8 mouse cellular contexts compared by ENCODE assay signal in genomic region chr5:33434141-33434780, GRCm38 (mm10). TPM values are rescaled to one million over a fixed set of nuclear protein-coding genes. Genes with fewer than 3 reads are reported as not detected.
DNase-seq lines count a peak whose midpoint lies in the region; ATAC-seq lines count a peak whose summit lies in the region.
"Had no signal": no experiment of that assay in that cellular context is flagged by ENCODE, and none has a peak within 500 bp of the region (broad histone marks: within the 10 kb centered on the region; RNA-seq: fewer than 3 reads in every experiment).

No protein-coding gene starts in this region.

- peaks cover 98% of the 10 kb centered on the region for H3K27me3 ChIP-seq in liver, embryonic 11.5 days (replicated peaks; ENCODE audit: control insufficient read depth, insufficient read depth, low read length)
- peaks cover 99% of the 10 kb centered on the region for H3K27me3 ChIP-seq in forebrain, embryonic 11.5 days (ENCODE audit: control insufficient read depth, insufficient read depth, low read length)
- H3K27me3 ChIP-seq in limb, embryonic 11.5 days (ENCODE audit: control insufficient read depth, insufficient read depth, low read length), result peaks cover 90% of the 10 kb centered on the region

- peaks cover 10% of the 10 kb centered on the region; the same call in 1 of the 2 replicates for H3K4me1 ChIP-seq in liver, embryonic 11.5 days (replicated peaks; ENCODE audit: control insufficient read depth, insufficient read depth, low read length)
- H3K4me1 ChIP-seq in forebrain, embryonic 11.5 days (replicated peaks; ENCODE audit: control insufficient read depth, insufficient read depth, low read length), result peaks cover 22% of the 10 kb centered on the region; the same call in 1 of the 2 replicates
- peaks cover 19% of the 10 kb centered on the region for H3K4me1 ChIP-seq in limb, embryonic 11.5 days (ENCODE audit: control insufficient read depth, insufficient read depth, low read length)

- 2% methylated on average over 58 of the region's 60 CpGs for WGBS in liver, embryonic 11.5 days
- WGBS in forebrain, embryonic 11.5 days, result 1% methylated on average over 54 of the region's 60 CpGs
- WGBS in limb, embryonic 11.5 days, result under 1% methylated on average over 59 of the region's 60 CpGs

- no peak for DNase-seq in liver, embryonic 11.5 days (ENCODE audit: low spot score)
- DNase-seq in liver, result no peak
- peak; percentile 57 for DNase-seq in forebrain, embryonic 11.5 days (ENCODE audit: low spot score)
- peak; percentile 51 for DNase-seq in limb, embryonic 11.5 days (ENCODE audit: low spot score)
- DNase-seq in retina, postnatal 1 day, result peak; percentile 57
- DNase-seq in ovary, postnatal 10 days (ENCODE audit: low spot score), result no peak
- DNase-seq in thymus, postnatal 25 days, result no peak

- no peak for ATAC-seq in liver, embryonic 11.5 days (replicated peaks; ENCODE audit: low FRiP score)
- ATAC-seq in forebrain, embryonic 11.5 days (replicated peaks; ENCODE audit: low FRiP score), result no peak
- ATAC-seq in limb, embryonic 11.5 days (ENCODE audit: insufficient number of reproducible peaks, low FRiP score, low TSS enrichment, low read depth), result no peak

- H3K9me3 ChIP-seq in liver, embryonic 11.5 days (ENCODE audit: control insufficient read depth, low read length), result no peaks in the 10 kb centered on the region
- H3K9me3 ChIP-seq in forebrain, embryonic 11.5 days (ENCODE audit: control insufficient read depth, low read length), result no peaks in the 10 kb centered on the region
- H3K9me3 ChIP-seq in limb, embryonic 11.5 days (ENCODE audit: control insufficient read depth, low read length), result no peaks in the 10 kb centered on the region

- peak overlapping the region; percentile 36 for H3K4me2 ChIP-seq in liver, embryonic 11.5 days
- 0 out of 2 replicates have a peak overlapping the region, but pooled peaks have one; percentile 31 for H3K4me2 ChIP-seq in forebrain, embryonic 11.5 days (ENCODE audit: low read depth, low read length, severe bottlenecking)
- H3K4me2 ChIP-seq in limb, embryonic 11.5 days (ENCODE audit: low read depth, severe bottlenecking), result peak overlapping the region; percentile 29

- H3K36me3 ChIP-seq in liver, embryonic 11.5 days (ENCODE audit: control insufficient read depth, insufficient read depth, low read length), result no peaks in the 10 kb centered on the region
- H3K36me3 ChIP-seq in forebrain, embryonic 11.5 days (ENCODE audit: control insufficient read depth, insufficient read depth, low read length), result no peaks in the 10 kb centered on the region
- no peaks in the 10 kb centered on the region for H3K36me3 ChIP-seq in limb, embryonic 11.5 days (ENCODE audit: control insufficient read depth, insufficient read depth, low read length)

- H3K4me3 ChIP-seq in liver, embryonic 11.5 days (ENCODE audit: low read depth, low read length), result peak overlapping the region; percentile 2; the same call in 1 of the 2 replicates
- peak overlapping the region; percentile 10 for H3K4me3 ChIP-seq in forebrain, embryonic 11.5 days (ENCODE audit: low read depth, low read length)
- H3K4me3 ChIP-seq in limb, embryonic 11.5 days (ENCODE audit: low read depth, low read length), result peak overlapping the region; percentile 12; the same call in 1 of the 2 replicates

- no peak overlapping the region for H3K9ac ChIP-seq in liver, embryonic 11.5 days (ENCODE audit: low read depth, low read length)
- no peak overlapping the region for H3K9ac ChIP-seq in forebrain, embryonic 11.5 days (ENCODE audit: low read length)
- H3K9ac ChIP-seq in limb, embryonic 11.5 days (ENCODE audit: low read length), result no peak overlapping the region

- no peak overlapping the region for H3K27ac ChIP-seq in liver, embryonic 11.5 days (ENCODE audit: low read depth, low read length)
- no peak overlapping the region for H3K27ac ChIP-seq in forebrain, embryonic 11.5 days (ENCODE audit: low read depth, low read length)
- no peak overlapping the region for H3K27ac ChIP-seq in limb, embryonic 11.5 days (replicated peaks; ENCODE audit: low read depth, low read length)

RNA-seq across cellular contexts. Expression of gene Nkx1-1, which starts 0.5 kb away (rescaled TPM):
- not detected in 2 replicates for polyA plus RNA-seq in liver, embryonic 11.5 days (2014; fragmentation: Nextera tagmentation; extraction: Ambion mirVana)
- not detected in 2 replicates for polyA plus RNA-seq in forebrain, embryonic 11.5 days (2014; fragmentation: Nextera tagmentation; extraction: Ambion mirVana)
- not detected in 2 replicates for polyA plus RNA-seq in limb, embryonic 11.5 days (2014; fragmentation: Nextera tagmentation; extraction: Ambion mirVana)
- polyA plus RNA-seq: gonadal fat pad, adult 2 months had no signal

RNA-seq across cellular contexts. Expression of gene Uvssa, which starts 55.9 kb away (rescaled TPM):
- 4.9 and 5.6 TPM in 2 replicates for polyA plus RNA-seq in liver, embryonic 11.5 days (2014; fragmentation: Nextera tagmentation; extraction: Ambion mirVana)
- 6.3 and 8.8 TPM in 2 replicates for polyA plus RNA-seq in forebrain, embryonic 11.5 days (2014; fragmentation: Nextera tagmentation; extraction: Ambion mirVana)
- 8.1 and 8.6 TPM in 2 replicates for polyA plus RNA-seq in limb, embryonic 11.5 days (2014; fragmentation: Nextera tagmentation; extraction: Ambion mirVana)

Comparison
In these comparisons a context has a peak if more than half of its experiments do, and no peak if none do; other contexts are left out.
1. DNase-seq: peak in forebrain, embryonic 11.5 days (single experiment), limb, embryonic 11.5 days (single experiment) and retina, postnatal 1 day (single experiment); none in liver, embryonic 11.5 days (single experiment), liver (single experiment), ovary, postnatal 10 days (single experiment) and thymus, postnatal 25 days (single experiment).
2. Peak in every context shown above with its lines, with median percentiles within 50 percentile points of each other: H3K4me2 ChIP-seq and H3K4me3 ChIP-seq.